Mouse (Mus musculus) kidney, postnatal 4 days (tissue): Measurements from ENCODE around the gene Zswim4.

Experiments
- DNase-seq, 2 experiments: peaks; one replicate each; pipeline ENCODE4 v3.0.0; 2021; ENCODE audit warnings: mixed read lengths in 2 of 2

The Zswim4 gene

DNA sequence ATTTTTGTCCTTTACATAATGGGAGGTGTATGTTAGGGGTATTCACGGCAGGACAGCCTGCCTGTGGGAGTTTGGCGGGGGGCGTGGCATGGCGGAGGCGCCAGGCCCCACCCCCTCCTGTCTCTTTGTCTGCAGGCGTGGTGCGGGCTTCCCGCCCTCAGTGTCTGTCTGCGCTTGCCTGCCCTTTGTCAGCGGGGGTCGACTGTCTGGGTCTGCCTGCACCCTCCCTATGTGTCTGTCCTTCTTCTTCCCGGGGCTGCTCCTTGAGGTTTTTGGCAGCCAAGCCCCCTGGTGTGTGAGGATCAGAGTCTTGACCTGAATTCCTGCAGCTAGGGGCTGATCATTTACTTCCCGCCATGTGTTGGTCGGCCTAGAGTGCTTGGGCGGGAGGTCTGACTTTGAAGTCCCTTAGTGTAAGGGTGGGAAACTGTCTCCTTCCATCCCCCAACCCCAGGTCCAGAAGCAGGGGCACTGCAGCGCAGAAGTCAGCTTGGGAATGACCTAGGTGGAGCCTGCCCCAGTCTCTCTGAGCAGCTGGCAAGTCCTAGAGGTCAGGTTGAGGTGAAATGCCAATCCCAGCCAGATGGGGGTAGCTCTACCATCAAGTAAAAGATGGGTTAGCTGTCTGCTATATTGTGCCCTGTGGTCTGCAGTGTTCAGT, 56.2 kb downstream of the Zswim4 start:
- peak; percentile 79 to 86 for DNase-seq

DNA sequence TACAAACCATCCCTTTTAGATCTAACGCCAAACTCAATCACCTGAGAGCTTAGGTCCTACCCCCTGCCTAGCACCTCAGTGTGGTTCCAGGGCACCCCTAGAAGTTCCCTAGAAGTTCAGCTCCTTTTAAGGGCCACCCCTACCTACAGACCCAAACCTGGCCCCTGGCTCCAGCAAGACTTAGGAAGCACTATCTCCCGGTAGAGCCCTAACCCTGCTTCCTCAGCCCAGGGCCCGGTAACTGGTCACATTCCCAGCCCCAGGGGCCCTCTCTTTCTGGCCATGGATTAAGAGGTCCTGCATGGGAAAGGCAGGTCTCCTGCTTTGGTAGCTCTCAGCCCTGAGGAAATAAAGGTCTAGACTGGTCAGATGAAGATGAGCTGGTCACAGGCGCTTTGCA, 56.9 kb downstream of the Zswim4 start:
- DNase-seq: no peak

DNA sequence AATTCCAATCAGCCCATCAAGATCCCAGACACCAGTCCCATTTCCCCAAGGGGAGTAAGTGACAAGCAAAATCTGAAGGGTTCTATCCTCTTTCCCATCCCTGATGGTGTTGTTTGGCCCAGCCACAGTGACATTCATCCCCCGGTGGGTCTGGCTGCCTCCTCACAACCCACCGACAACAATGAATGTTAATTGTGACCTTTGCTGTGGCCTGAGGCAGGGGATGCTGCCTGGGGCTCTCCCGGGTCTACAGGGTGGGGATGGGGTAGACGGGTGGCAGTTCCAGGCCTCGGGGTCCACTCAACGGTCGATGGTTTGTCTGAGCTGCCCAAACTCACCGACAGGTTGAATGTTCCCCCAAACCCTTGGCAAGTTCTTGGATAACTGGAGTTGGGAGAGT, 58.3 kb downstream of the Zswim4 start:
- no peak for DNase-seq

DNA sequence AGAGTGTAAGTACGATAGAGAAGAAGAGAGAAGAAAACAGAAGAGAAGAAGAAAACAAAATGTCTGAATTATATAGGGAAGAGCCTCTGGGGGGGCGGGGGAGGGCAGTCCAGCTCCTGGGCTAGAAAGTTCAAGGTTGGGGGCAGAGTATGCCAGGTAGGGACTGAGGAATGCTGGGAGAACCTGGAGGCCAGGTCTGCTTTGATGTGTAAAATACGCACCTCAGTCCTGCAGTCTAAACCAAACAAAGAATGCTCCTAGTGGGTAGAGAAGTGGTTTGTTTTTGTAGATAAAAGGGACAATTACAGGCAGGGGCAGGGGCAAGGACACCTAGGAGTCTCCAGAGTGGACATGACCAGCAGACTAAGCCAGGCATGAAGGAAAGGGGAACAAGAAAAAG, 59.5 kb downstream of the Zswim4 start:
- DNase-seq: no peak

DNA sequence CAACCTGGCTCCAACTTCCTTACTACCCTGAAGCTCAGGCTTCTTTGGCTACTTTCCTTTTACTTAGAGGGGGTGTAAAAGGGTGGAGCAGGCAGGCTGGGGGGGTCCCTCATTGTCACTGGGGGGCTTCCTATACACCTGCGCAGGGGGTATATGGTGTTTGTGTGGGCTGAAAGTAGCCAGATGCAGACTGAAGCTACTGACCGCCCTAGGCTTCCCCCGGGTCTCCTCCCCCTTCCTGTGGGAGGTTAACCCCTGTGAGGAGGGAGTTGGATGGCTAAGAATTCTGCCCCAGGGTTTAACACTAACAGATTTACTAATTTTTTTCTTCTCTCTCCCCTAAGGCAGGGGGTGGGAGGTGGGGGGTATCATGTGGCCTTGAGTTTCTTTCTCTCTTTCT, 60.3 kb downstream of the Zswim4 start:
- peak; percentile 33 to 53 for DNase-seq

DNA sequence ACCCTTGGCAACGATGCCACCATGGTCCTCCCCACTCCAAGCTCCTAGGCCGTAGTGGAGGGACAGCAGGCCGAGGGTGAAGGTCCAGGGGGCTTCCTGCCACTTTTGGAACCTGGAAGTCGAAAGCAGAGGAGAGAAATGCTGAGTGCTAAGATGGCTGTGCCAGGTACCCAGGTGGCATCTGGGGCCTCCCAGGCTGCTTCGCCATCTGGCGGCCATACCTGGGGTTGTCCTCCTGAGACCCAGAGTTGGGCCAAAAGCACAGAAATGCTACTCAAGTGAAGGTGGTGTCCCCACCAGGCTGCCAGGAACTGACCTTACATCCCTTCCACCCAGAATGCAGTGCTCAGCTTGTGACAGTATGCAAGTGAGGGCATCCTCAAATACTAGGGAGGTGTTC, 63.0 kb downstream of the Zswim4 start:
- DNase-seq: peak; percentile 39 to 54

DNA sequence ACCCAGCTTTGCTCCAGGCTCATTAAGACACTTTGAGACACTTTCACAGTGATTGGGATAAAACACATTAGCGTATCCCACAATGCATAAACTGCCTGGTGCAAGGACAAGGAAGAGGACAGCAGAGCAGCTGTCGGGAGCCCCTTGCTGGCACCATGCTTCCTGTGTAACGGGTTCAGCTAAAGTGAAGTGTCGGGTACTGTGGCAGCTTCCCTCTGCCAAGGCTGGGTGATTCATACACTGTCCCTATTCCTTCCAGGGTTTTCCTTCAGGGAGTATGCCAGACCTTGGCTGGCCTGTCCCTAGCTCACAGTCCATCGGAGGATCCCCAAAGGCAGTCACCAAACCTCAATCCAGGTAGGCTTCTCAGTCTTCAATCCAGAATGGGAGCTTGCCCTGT, 66.8 kb downstream of the Zswim4 start:
- no peak for DNase-seq

DNA sequence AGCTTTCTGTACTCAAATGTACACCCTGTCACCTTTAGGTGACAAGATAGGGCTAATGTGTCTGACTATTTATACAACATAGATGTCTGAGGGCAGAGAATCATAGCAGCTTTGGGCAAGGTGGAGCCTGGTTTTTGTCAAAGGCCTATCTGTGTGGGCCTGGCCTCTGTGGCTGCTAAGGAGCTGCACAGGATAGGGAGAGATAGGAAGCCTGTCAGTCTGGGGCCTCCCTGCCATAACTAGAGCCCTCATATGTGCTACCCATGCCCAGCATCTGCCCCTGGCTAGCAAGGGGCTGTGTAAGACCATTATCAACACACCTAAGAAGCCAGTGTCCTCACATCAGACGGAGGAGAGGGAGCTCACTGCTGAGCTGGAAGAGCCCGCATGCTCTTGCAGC, 69.2 kb downstream of the Zswim4 start:
- DNase-seq: no peak
